Mouse (Mus musculus): ENCODE data around the gene Gm42791.

DNA sequence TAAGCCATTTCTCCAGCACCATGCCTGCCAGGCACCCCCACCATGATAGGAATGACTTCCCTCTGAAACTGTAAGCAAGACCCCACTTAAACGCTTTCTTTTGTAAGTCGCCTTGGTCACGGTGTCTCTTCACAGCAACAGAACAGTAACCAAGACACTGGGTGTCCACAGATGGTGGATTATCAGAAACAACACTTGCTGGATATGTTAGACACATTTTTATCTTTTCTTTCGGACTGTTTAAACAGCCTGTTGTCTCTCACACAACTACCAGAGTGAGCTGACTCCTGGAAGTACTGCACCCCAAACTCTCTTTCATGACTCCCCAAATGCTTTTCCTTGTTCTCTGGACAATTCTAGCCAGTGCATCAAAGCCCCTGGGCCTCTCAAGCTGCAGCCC is 104.7 kb downstream of the Gm42791 start:
- TF ChIP-seq POLR2A (IDR thresholded peaks at IDR 0.05; ENCODE audit: borderline replicate concordance, low read depth, low read length) (no peak), CTCF (IDR thresholded peaks at IDR 0.05; ENCODE audit: low read depth, low read length) (no peak)
